In genomic region chr16:28445800-28446333, GRCm38 (mm10) we compare ENCODE assay signal across 8 mouse cellular contexts.
DNase-seq lines count a peak whose midpoint lies in the region; ATAC-seq and TF ChIP-seq lines count a peak whose summit lies in the region.

No protein-coding gene starts in this region.

- peaks cover 63% of the 10 kb centered on the region for H3K27me3 ChIP-seq in kidney, embryonic 15.5 days
- no peaks in the 10 kb centered on the region for H3K27me3 ChIP-seq in forebrain, postnatal 0 days (ENCODE audit: insufficient read depth, low read length)
- H3K27me3 ChIP-seq in limb, embryonic 12.5 days, result peaks cover 60% of the 10 kb centered on the region
- H3K27me3 ChIP-seq in neural tube, embryonic 14.5 days (ENCODE audit: control insufficient read depth, insufficient read depth, low read length), result no peaks in the 10 kb centered on the region

- WGBS in kidney, embryonic 15.5 days, result under 1% methylated on average over 35 of the region's 42 CpGs
- 1% methylated on average over 42 of the region's 42 CpGs for WGBS in forebrain, postnatal 0 days
- under 1% methylated on average over 38 of the region's 42 CpGs for WGBS in limb, embryonic 12.5 days
- WGBS in neural tube, embryonic 14.5 days, result under 1% methylated on average over 40 of the region's 42 CpGs

- peak overlapping the region; percentile 63 for H3K4me3 ChIP-seq in kidney, embryonic 15.5 days (replicated peaks)
- peak overlapping the region; percentile 79 for H3K4me3 ChIP-seq in forebrain, postnatal 0 days (ENCODE audit: low read depth, low read length)
- H3K4me3 ChIP-seq in limb, embryonic 12.5 days (replicated peaks), result peak overlapping the region; percentile 73
- H3K4me3 ChIP-seq in neural tube, embryonic 14.5 days (ENCODE audit: low read depth, low read length), result peak overlapping the region; percentile 59

- H3K9ac ChIP-seq in kidney, embryonic 15.5 days, result peak overlapping the region; percentile 55
- peak overlapping the region; percentile 74 for H3K9ac ChIP-seq in forebrain, postnatal 0 days
- peak overlapping the region; percentile 70 for H3K9ac ChIP-seq in limb, embryonic 12.5 days (replicated peaks)
- H3K9ac ChIP-seq in neural tube, embryonic 14.5 days (replicated peaks; ENCODE audit: low read depth, low read length), result peak overlapping the region; percentile 75

- H3K27ac ChIP-seq in kidney, embryonic 15.5 days, result no peak overlapping the region
- H3K27ac ChIP-seq in forebrain, postnatal 0 days (ENCODE audit: low read depth, low read length), result peak overlapping the region; percentile 89
- H3K27ac ChIP-seq in limb, embryonic 12.5 days, result peak overlapping the region; percentile 45; the same call in 1 of the 2 replicates
- H3K27ac ChIP-seq in neural tube, embryonic 14.5 days (ENCODE audit: low read depth, low read length), result peak overlapping the region; percentile 82

- ATAC-seq in kidney, embryonic 15.5 days (replicated peaks; ENCODE audit: low FRiP score), result peak; percentile 65
- peak; percentile 58 for ATAC-seq in forebrain, postnatal 0 days
- ATAC-seq in limb, embryonic 12.5 days (ENCODE audit: insufficient number of reproducible peaks, insufficient read depth, low FRiP score, low TSS enrichment, low read depth), result no peak
- ATAC-seq in neural tube, embryonic 14.5 days (ENCODE audit: low read depth), result peak; percentile 68

- peak overlapping the region; percentile 95 for H3K4me2 ChIP-seq in kidney, embryonic 15.5 days
- H3K4me2 ChIP-seq in forebrain, postnatal 0 days (ENCODE audit: low read depth), result peak overlapping the region; percentile 96
- H3K4me2 ChIP-seq in limb, embryonic 12.5 days, result peak overlapping the region; percentile 97
- H3K4me2 ChIP-seq in neural tube, embryonic 14.5 days (ENCODE audit: low read depth, low read length), result peak overlapping the region; percentile 79

- H3K4me1 ChIP-seq in kidney, embryonic 15.5 days, result peaks cover 24% of the 10 kb centered on the region; the same call in 1 of the 2 replicates
- 0 out of 2 replicates have a peak, but pooled peaks cover 3% of the 10 kb centered on the region for H3K4me1 ChIP-seq in forebrain, postnatal 0 days (ENCODE audit: insufficient read depth)
- H3K4me1 ChIP-seq in limb, embryonic 12.5 days (replicated peaks), result peaks cover 13% of the 10 kb centered on the region
- H3K4me1 ChIP-seq in neural tube, embryonic 14.5 days (ENCODE audit: control insufficient read depth, insufficient read depth, low read length), result no peaks in the 10 kb centered on the region

- no peak for DNase-seq in kidney, adult 8-10 months
- peak; percentile 43 for DNase-seq in cerebellum, adult 11-12 months
- peak; percentile 64 for DNase-seq in forebrain, postnatal 0 days
- DNase-seq in spleen, adult 12 weeks (ENCODE audit: low spot score), result no peak
- DNase-seq in ovary, postnatal 14 days (ENCODE audit: low spot score), result no peak

- H3K36me3 ChIP-seq in kidney, embryonic 15.5 days, result no peaks in the 10 kb centered on the region
- H3K36me3 ChIP-seq in forebrain, postnatal 0 days (ENCODE audit: insufficient read depth), result no peaks in the 10 kb centered on the region
- no peaks in the 10 kb centered on the region for H3K36me3 ChIP-seq in limb, embryonic 12.5 days
- no peaks in the 10 kb centered on the region for H3K36me3 ChIP-seq in neural tube, embryonic 14.5 days (ENCODE audit: control insufficient read depth, insufficient read depth, low read length)

- H3K9me3 ChIP-seq in kidney, embryonic 15.5 days (replicated peaks), result no peaks in the 10 kb centered on the region
- H3K9me3 ChIP-seq in forebrain, postnatal 0 days (ENCODE audit: low read length), result no peaks in the 10 kb centered on the region
- no peaks in the 10 kb centered on the region for H3K9me3 ChIP-seq in limb, embryonic 12.5 days
- no peaks in the 10 kb centered on the region for H3K9me3 ChIP-seq in neural tube, embryonic 14.5 days (ENCODE audit: control insufficient read depth, low read length)

- TF ChIP-seq CTCF in forebrain, postnatal 0 days (IDR thresholded peaks at IDR 0.05; ENCODE audit: low read depth), result no peak

Comparison
In these comparisons a context has a peak if more than half of its experiments do, and no peak if none do; other contexts are left out.
1. DNase-seq: peak in cerebellum, adult 11-12 months (single experiment) and forebrain, postnatal 0 days (single experiment); none in kidney, adult 8-10 months (0 of 2), spleen, adult 12 weeks (single experiment) and ovary, postnatal 14 days (single experiment).
2. Peak in every context shown above with its lines, with median percentiles within 50 percentile points of each other: H3K4me2 ChIP-seq, H3K4me3 ChIP-seq and H3K9ac ChIP-seq.